Mouse (Mus musculus) midbrain, postnatal 0 days (tissue): ENCODE data around the gene L2hgdh. TPM values are rescaled to one million over a fixed set of nuclear protein-coding genes. Genes with fewer than 3 reads are reported as not detected.
A peak's percentile ranks its signal among the peaks of the same experiment; 100 is the strongest.

ENCODE experiments used
- ATAC-seq: fragments of 200-750 bp; cut with Nextera tagmentation; 2 replicates; pipeline ENCODE4 v1.8.0; 2017; ENCODE audit warnings: moderate number of reproducible peaks, mild to moderate bottlenecking, moderate TSS enrichment, moderate library complexity; ENCODE audit not compliant: low FRiP score
- DNase-seq: peaks from one replicate; pipeline ENCODE4 v3.0.0-alpha.2; 2015; ENCODE audit warnings: low spot score
- H3K27ac ChIP-seq: fragments of 300-500 bp; sonication (generic); 2 replicates; pipeline ENCODE4 v1.5.1; 2014; ENCODE audit warnings: low read depth, mild to moderate bottlenecking, low read length, mixed read lengths
- H3K27me3 ChIP-seq: fragments of 300-500 bp; sonication (generic); 2 replicates; pipeline ENCODE4 v1.6.1; 2014; ENCODE audit warnings: low read length, control low read depth, mixed read lengths; ENCODE audit not compliant: insufficient read depth
- H3K36me3 ChIP-seq: fragments of 300-500 bp; sonication (generic); 2 replicates; pipeline ENCODE4 v1.6.1; 2014; ENCODE audit warnings: low read length, control low read depth, mixed read lengths; ENCODE audit not compliant: insufficient read depth
- H3K4me1 ChIP-seq: fragments of 300-500 bp; sonication (generic); 2 replicates; pipeline ENCODE4 v1.6.1; 2014; ENCODE audit warnings: mild to moderate bottlenecking, control low read depth, antibody characterized with exemption, low read length, mixed read lengths; ENCODE audit not compliant: insufficient read depth
- H3K4me2 ChIP-seq: fragments of 300-500 bp; sonication (generic); 2 replicates; pipeline ENCODE4 v1.6.1; 2014; ENCODE audit warnings: low read depth, mild to moderate bottlenecking, low read length, mixed read lengths; ENCODE audit not compliant: poor library complexity, severe bottlenecking
- H3K4me3 ChIP-seq: fragments of 300-500 bp; sonication (generic); 2 replicates; pipeline ENCODE4 v1.5.1; 2014; ENCODE audit warnings: low read depth, mild to moderate bottlenecking, low read length, moderate library complexity
- H3K9ac ChIP-seq: fragments of 300-500 bp; sonication (generic); replicated peaks from 2 replicates; pipeline ENCODE4 v1.6.1; 2014; ENCODE audit warnings: mild to moderate bottlenecking, low read length, moderate library complexity, mixed read lengths; ENCODE audit not compliant: poor library complexity, severe bottlenecking
- H3K9me3 ChIP-seq: fragments of 300-500 bp; sonication (generic); 2 replicates; pipeline ENCODE4 v1.6.1; 2016; ENCODE audit warnings: low read length, control low read depth
- CTCF ChIP-seq: IDR thresholded peaks from 2 replicates; pipeline ENCODE4 v1.5.1; 2016; ENCODE audit warnings: antibody characterized with exemption, mild to moderate bottlenecking
- WGBS: fragments of 180-500 bp; shearing (Covaris S2); extraction: QIAGEN DNeasy Blood & Tissue Kit; methylation state at CpG from one replicate; pipeline ENCODE4 v1.1.7; 2014; 5-methylcytosine and 5-hydroxymethylcytosine counted together
- polyA plus RNA-seq: library from polyadenylated mRNA; unstranded; fragments of >200 nt; fragmentation: Nextera tagmentation; extraction: Ambion mirVana; gene quantifications from 2 replicates; pipeline ENCODE4 v1.2.1, GENCODE M21; 2015
- total RNA-seq: library from RNA; depleted of rRNA; stranded (reverse); fragments of >200 nt; gene quantifications from 2 replicates; pipeline ENCODE4 v1.2.3, GENCODE M21; 2014

Gene L2hgdh
- total and polyA plus RNA-seq, 2 experiments from 2014 or later = 9.8 to 11.0 TPM

DNA sequence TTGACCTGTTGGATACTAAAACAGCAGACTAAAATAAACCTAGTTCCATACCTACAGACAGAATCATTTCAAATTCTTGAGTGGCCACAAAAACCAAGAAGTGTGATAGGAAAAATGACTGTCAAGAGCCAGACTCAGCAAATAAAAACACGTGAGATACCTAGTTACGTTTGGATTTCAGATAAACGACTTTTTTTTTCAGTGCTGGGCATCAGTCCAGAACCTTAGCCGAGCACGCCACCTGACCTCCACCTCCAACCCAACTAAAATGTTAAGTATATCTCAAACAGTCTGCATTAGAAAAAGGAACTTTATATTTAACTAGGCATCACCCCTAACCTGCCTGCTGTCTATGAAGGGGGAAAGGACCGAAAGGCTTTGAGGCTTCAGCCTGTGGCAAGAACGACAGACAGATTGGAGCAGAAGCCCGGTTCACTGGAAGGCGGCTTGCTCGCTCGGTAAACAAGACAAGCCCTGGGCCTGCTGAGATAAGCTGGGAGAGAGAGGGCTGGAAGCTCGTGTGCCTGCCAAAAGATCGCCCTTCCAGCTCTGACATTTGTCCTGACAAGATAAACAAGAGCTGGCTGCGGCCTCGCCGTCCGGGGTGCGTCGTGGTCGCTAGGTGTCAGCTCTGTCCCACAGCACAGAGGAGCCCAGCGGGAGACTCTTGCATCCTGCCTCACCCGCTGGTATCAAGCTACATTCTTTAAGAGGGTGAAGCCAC is 32.9 kb upstream of the L2hgdh start:
- H3K4me1 ChIP-seq = no peaks in the 10 kb centered on the region
- no peak overlapping the region for H3K9ac ChIP-seq
- DNase-seq = peak; percentile 87
- no peaks in the 10 kb centered on the region for H3K36me3 ChIP-seq
- H3K27me3 ChIP-seq = no peaks in the 10 kb centered on the region
- peak; percentile 80 for TF ChIP-seq CTCF
- no peak overlapping the region for H3K27ac ChIP-seq
- H3K4me3 ChIP-seq = no peak overlapping the region
- H3K9me3 ChIP-seq = no peaks in the 10 kb centered on the region
- WGBS = 15% methylated on average over 22 of the region's 22 CpGs
- ATAC-seq = peak; percentile 83
- H3K4me2 ChIP-seq = peak overlapping the region; percentile 33

DNA sequence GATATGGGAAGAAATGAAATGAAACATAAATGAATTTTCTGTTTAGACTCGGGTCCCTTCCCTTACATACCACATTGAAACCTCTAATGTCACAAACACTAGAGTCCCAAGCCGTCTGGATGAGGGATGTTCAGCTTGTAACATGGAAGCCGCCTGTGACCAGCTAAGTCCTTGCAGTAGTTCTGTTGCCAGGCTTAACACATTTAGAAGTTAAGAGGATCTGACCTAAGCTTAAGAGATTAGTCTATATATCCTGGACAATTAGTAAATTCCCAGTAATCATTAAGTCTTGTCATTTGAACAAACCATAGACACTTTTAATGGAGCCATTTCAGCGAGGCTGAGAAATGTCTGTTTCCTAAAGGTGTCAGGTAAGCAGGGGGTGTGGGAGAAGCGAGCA is 31.3 kb upstream of the L2hgdh start:
- no peak for TF ChIP-seq CTCF
- 74% methylated on average over 5 of the region's 5 CpGs for WGBS
- DNase-seq = no peak

GRCm38 (mm10) chr12:69753936-69754335 is 29.3 kb upstream of the L2hgdh start:
- WGBS = 89% methylated on average over 5 of the region's 5 CpGs

More for the DNA sequence above, 31.3 kb upstream of the L2hgdh start:
- H3K4me1 ChIP-seq = no peaks in the 10 kb centered on the region
- no peaks in the 10 kb centered on the region for H3K36me3 ChIP-seq
- H3K4me3 ChIP-seq = no peak overlapping the region
- no peaks in the 10 kb centered on the region for H3K9me3 ChIP-seq
- no peak overlapping the region for H3K4me2 ChIP-seq
- no peak overlapping the region for H3K27ac ChIP-seq
- ATAC-seq = no peak
- H3K9ac ChIP-seq = no peak overlapping the region
- H3K27me3 ChIP-seq = no peaks in the 10 kb centered on the region

DNA sequence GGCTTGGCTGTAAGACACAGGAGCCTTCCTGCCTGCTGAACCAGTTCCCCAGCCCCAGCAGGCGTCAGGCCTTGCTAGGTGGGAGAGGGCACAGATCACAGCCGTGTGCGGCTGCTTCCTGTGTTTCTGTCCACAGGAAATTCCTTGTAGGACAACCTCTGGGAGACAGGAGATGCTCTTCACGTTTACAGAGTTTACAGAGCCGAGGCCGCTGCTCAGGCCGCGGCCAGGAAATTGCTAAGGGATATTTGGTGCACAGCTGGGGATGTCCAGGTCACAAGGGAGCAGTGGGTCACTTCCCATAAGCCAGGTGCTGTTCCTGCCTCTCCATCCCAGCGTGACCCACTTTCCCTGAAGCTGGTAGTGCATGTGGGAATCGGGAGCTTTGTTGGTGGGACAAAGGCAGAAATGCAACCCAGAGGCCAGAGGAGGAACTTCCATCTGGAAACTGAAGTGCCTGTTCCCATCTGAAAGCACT is 27.2 kb upstream of the L2hgdh start:
- 48% methylated on average over 10 of the region's 10 CpGs for WGBS
- Histone ChIP-seq H3K27ac (no peak overlapping the region), H3K9ac (no peak overlapping the region), H3K4me1 (no peaks in the 10 kb centered on the region), H3K36me3 (peaks cover 4% of the 10 kb centered on the region), H3K4me3 (no peak overlapping the region), H3K27me3 (no peaks in the 10 kb centered on the region), H3K9me3 (no peaks in the 10 kb centered on the region), H3K4me2 (no peak overlapping the region)
- ATAC-seq = no peak
- no peak for TF ChIP-seq CTCF
- no peak for DNase-seq

More at GRCm38 (mm10) chr12:69753936-69754335, 29.3 kb upstream of the L2hgdh start:
- H3K9me3 ChIP-seq = no peaks in the 10 kb centered on the region
- no peak overlapping the region for H3K27ac ChIP-seq
- TF ChIP-seq CTCF = no peak
- no peaks in the 10 kb centered on the region for H3K27me3 ChIP-seq
- no peak for DNase-seq
- no peak overlapping the region for H3K9ac ChIP-seq
- no peak overlapping the region for H3K4me3 ChIP-seq
- H3K36me3 ChIP-seq = 0 out of 2 replicates have a peak, but pooled peaks cover under 1% of the 10 kb centered on the region
- no peak for ATAC-seq
- no peaks in the 10 kb centered on the region for H3K4me1 ChIP-seq
- no peak overlapping the region for H3K4me2 ChIP-seq

DNA sequence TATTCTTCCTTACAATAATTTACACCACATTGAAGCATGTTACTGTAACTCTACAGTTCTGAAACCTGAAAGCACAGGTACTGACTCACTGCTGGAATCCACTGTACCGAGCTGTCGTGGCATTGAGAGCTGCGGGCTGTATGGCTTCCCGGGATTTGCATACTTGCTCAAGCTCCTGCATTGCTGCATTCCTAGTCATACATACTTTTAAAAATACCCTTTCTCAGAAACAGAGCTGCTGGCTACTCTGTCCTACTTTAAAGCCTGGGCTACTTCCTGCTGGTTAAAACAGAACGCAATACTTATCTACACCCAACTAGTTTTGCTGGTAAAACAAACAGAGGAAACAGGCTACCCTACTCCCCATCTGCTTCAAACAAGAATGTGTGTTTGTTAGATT is 19.5 kb upstream of the L2hgdh start:
- WGBS = 91% methylated on average over 5 of the region's 5 CpGs
- Histone ChIP-seq H3K9me3 (no peaks in the 10 kb centered on the region), H3K27me3 (no peaks in the 10 kb centered on the region), H3K9ac (no peak overlapping the region), H3K4me3 (no peak overlapping the region), H3K27ac (no peak overlapping the region), H3K36me3 (peaks cover 11% of the 10 kb centered on the region), H3K4me1 (no peaks in the 10 kb centered on the region), H3K4me2 (no peak overlapping the region)
- ATAC-seq = no peak
- TF ChIP-seq CTCF = no peak
- no peak for DNase-seq

- DNase-seq = no peak
- H3K9ac ChIP-seq = no peak overlapping the region
- peaks cover 8% of the 10 kb centered on the region for H3K36me3 ChIP-seq
- H3K4me2 ChIP-seq = no peak overlapping the region
- 90% methylated on average over 5 of the region's 5 CpGs for WGBS
- no peaks in the 10 kb centered on the region for H3K4me1 ChIP-seq
- H3K27ac ChIP-seq = no peak overlapping the region
- no peak for ATAC-seq
- H3K27me3 ChIP-seq = no peaks in the 10 kb centered on the region
- peak; percentile 34 for TF ChIP-seq CTCF
- no peaks in the 10 kb centered on the region for H3K9me3 ChIP-seq
- H3K4me3 ChIP-seq = no peak overlapping the region
Measured at GRCm38 (mm10) chr12:69741965-69742364, 17.3 kb upstream of the L2hgdh start.
